Mouse (Mus musculus): ENCODE measurements around the gene Fam13a.

Gene Fam13a

GRCm38 (mm10) chr6:58998528-58998927 lies 25.8 kb downstream of the Fam13a start:
- no peak for DNase-seq

DNA sequence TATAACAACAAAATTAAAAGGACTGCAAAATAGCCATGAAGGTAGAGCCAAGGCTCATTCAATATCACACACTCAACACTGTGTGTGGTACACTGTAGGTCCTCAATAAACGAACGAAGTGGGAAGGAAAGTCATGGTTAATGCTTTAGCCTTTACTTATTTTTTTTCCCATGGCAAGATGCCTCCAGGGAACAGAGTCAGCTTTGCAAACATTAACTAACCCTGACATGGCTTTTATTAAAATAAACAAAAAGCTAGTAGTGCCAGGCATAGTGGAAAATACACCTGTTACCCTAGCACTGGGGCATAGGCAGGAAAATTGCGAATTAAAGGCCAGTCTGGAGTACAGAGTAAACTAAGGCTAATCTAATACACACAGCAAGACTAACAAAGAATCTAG lies 35.2 kb downstream of the Fam13a start:
- DNase-seq: no peak

DNA sequence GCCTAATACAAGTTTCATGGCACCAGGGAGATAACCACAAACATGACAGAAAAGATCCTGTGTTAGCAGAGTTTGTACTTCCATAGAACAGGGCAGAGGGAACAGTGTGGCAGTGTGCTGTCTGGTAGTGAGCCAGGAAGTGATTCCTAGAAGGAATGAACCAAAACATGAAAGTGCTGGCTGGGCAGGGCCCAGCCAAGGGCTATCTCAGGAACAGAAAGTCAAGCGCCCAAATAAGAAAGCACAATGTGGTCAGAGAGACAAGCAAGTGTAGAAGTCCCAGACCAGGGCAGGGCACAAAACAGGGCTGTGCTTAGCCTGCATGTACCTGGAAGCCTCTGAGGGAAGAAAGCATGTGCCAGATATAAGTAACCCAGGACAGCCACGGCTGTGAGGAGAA lies 35.6 kb downstream of the Fam13a start:
- DNase-seq: no peak

GRCm38 (mm10) chr6:58987166-58987565 lies 37.2 kb downstream of the Fam13a start:
- DNase-seq: no peak

GRCm38 (mm10) chr6:58985186-58985585 lies 39.2 kb downstream of the Fam13a start:
- no peak for DNase-seq

- no peak for DNase-seq
These were observed 49.1 kb downstream of the Fam13a start for GRCm38 (mm10) chr6:58975249-58975648.

DNA sequence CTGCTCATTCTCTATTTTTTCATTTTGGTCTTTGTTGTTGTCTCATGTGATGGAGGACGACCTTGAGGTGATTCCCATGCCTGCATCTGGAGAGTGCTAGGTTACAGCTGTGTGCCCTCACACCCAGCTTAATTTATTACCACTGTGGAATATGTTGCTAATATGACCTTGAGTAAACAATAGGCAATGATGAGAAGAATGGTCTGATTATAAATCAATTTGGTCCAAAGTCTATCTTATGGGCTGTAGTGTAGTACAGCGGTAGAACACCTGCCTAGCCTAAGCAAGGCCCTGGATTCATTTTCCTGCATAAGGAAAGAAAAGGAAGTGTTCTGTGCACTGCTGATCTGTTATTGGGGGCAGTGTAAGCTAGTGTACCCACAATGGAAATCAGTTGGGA lies 49.9 kb downstream of the Fam13a start:
- DNase-seq: no peak

GRCm38 (mm10) chr6:58972873-58973272 lies 51.5 kb downstream of the Fam13a start:
- no peak for DNase-seq

- DNase-seq: no peak
These were observed 56.1 kb downstream of the Fam13a start for GRCm38 (mm10) chr6:58968272-58968671.

DNA sequence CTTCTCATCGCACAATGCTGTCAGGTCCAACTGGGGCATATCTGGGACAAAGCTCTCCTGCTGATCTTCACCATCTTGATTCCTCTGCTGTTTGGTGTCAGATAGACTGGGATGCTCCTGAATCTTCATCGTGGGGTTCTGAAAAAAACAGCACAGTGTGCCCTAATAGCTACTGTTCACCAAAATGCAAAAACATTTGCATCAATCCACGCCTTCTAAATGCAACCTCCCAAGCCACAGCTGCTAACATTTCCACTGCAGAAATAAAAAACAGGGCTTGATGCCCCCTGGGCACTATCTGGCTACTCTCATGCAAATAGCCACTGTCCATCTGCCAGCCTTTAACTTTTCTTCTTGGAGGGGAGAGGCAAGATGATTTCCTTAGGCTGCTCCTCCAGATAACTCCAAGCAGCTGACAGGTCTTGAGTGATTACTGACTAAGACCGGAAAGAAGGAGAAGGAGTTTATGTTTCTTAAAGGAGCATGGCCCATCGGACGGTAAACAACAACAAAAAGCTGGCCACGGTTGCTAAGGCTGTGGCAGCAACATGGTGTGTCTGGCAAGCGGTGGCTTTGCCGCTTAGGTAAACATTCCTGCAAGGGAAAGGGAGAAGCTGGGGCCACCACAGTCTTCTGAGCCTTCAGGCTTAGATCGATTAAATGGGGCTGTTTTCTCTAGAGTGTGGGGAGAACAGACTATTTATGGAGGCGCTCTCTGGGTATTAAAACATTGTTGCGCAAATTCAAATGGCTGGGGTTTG lies 59.1 kb downstream of the Fam13a start:
- no peak for DNase-seq

DNA sequence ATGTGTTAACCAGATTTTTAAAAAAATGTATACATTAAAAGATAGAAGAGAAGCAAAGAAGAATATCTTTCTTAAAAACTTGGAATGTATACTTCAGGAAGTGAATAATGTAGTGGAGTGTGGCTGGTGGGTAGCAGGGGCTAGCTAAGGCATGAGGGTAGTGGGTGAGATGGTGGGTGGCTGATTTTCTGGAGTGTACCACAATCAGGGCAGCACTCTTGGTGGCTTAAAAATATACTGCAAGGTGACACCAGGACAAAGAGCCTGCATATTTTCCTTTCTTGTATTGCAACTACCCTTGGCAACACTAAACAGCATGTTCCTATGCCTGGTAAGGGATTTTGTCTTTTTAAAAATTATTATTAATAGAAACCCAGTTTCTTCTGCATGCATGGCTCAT lies 59.8 kb downstream of the Fam13a start:
- DNase-seq: no peak

DNA sequence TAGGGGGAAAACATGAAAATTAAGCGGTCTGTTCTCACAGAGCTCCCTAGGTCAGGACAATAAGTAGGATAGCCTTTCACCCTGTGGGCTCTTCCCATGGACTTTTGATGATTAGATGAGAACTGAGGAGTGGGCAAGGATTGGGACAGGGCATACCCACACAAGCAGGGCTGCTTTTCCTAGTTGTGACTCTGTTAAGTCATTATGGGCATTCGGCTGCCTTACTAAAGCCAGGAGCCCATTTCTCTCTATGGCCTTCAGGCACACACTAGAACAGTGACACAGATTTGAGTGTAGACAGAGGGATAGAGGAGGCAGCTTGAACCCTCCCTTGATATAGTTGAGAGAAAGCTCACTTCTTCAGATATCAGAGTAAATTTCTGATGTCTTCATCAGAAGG lies 60.3 kb downstream of the Fam13a start:
- DNase-seq: no peak

DNA sequence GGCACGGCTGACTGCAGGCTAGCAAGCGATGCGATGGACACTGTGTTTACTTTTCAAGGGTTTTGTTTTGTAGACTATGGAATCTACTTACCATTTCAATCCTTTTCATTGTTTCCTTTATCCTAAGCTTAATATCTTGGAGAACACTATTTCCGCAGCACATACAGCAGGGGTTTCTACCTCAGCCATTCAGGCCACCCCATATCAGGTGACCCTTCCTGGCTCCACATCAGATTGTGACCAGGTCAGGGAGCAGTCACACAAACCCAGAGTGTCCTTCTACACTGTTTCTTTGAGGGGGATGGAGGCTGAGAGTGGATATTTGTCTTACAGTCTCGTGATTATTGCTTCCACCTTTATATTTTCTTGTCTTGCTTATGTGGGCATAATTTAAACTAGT lies 61.7 kb downstream of the Fam13a start:
- DNase-seq: no peak

DNA sequence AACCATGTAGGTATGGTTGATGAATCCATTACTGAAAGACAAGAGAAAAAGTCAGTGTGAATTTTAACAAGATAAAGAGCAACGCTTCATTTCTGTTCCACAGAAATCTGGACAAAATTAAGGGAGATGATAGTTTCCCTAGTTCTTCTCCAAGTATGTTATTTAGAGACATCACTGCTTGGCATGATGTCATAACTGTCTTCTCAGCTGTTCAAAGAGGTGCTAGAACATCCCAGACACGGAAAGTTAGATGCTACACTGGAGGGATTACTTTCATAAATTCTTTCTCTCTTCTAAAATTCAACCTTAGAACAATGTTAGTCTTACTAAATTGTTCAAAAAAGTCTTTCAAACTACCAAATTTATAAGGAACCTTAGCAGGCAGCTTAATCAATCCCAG lies 63.8 kb downstream of the Fam13a start:
- no peak for DNase-seq

DNA sequence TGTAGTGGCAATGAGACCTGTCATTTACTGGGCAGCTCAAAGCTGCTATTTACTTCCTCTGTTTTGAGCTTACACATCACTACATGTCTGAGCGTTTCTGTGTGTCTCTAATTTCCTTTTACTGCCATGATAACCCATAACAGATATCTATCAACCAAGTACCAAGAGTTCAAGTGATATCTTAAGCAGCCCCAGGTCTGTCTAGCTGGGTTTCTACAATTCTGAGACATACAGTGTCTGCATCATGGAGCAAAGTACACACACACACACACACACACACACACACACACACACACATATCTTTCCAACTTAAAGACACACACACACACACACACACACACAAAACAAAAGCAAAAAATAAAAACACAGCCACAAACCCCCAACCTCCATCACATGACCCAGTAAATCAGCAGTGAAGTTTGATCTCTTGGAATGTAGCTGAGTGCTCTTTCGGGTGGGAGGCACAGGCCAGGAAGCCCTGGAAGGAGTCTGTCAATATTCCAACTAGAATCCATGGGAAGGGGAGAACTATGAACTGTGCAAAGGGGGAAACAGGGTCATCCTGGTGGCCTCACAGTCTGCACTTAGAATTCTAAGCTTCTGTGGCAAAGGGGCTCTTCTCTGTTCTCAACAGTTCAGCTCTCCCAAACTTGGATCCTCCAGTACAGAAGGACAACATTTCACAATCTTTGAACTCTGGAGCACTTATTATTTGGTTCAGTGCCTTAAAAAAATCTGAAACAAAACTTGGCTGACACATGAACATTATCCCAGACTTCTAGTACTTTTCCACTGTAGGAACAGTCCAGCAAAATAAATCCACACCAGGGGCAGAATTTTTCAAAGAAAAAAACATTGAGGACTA lies 73.0 kb downstream of the Fam13a start:
- no peak for DNase-seq

DNA sequence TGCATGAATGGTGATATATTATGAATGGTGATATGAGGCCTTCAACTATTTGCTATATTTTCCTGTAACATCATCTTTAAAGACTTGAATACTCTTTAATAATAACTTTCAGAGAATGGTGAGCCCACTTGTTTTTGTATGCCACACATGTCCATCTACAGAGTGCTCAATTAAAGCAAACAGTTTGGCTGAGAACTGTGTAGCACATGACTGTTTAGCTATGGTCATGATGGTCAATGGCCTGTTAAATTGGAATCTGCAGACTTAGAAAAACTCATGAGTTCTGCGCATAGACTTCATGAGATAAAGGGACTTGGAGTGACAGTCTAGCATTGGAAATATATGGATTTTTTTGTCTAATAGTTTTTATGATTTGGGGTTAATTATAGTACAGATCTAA lies 73.9 kb downstream of the Fam13a start:
- DNase-seq: no peak

DNA sequence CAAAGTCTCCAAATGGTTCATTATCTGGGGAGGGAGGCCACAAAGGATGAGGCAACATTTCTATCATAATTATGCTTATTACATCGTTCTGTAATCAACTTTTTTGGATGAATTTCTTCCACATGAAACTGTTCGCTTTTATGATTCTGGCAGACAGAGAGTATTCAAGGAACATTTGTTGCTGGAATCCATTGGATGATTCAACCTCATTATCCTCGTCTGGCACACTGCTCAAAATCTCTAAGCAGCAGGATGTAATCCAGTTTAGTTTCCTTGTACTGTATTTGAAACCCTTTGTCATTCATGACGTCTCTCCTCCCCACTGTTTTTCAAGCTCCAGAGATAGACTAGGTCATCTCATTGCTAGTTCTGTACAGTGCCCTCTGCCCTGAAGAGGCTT lies 77.5 kb downstream of the Fam13a start:
- DNase-seq: no peak

- DNase-seq: no peak
These were observed 78.1 kb downstream of the Fam13a start for GRCm38 (mm10) chr6:58946246-58946645.

DNA sequence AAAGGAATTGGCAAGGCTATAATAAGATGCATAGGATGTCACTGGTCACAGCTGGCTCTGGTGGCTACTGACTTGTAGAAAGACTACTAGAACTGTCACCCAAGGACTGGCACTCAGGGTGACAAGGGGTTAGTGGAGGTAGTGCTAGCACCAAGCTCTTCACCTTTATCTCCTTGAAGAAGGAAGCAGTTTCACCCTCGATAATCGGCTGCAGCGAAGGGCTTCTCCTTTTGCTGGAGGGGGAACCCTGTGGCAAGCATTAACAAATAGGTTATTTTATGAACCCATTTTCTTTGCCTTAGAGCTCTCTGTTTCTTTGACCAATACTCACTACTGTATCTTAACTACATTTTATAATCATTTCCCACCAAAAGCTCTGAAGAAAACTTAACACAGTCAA lies 80.4 kb downstream of the Fam13a start:
- DNase-seq: no peak

DNA sequence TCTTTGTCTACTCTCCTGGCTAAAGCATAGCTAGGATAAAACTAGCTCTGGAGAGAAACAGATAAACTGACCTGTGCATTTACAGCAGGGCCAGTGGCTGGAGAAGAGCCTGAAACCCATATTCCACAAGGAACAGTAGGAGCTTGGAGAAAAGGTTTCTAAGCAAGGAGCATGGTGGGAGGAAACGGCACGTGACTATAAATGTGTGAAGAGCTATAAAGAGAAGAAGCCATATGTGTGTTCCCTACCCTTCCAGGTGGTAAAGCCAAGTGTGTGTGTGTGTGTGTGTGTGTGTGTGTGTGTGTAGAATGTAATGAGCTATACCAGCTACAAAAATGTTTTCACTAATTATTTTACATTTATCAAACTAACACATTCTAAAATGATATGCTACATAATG lies 82.1 kb downstream of the Fam13a start:
- DNase-seq: no peak

GRCm38 (mm10) chr6:58937726-58938125 lies 86.6 kb downstream of the Fam13a start:
- no peak for DNase-seq

GRCm38 (mm10) chr6:58934144-58934543 lies 90.2 kb downstream of the Fam13a start:
- DNase-seq: peak in 1 of 2 experiments; percentile 15

DNA sequence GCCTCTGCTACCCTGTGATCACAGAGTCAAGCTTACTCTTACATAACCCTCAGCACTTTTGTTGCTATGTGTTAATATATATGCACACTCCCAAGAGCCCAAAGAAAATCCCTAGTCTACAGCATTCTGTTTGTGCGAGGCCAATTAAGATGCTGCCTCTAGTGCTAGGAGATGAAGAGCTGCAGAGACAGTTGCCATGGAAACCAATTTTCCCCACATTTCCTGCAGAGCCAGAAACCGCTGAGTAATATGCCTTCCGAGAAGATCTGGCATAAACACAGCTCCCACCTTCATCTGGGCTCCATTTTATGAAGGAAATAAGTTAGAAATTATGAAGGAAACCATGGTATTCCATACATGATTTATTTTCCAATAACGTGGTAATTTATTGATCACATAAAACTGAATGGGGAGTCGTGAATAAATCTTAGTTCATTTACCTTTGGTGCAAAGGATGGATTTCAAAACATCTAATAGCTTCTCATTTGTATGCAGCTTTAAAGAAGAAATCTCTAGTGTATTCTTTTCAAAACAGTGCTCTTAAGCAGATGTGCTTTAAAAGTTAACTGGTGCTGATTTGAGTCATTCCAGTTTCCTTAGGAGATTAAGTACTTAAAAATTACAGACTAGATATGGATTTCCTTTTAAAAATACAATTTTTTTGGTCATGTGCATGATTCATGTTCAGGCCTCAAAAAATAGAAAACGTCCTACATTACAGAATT lies 91.0 kb downstream of the Fam13a start:
- no peak for DNase-seq

Data from thymus, postnatal 36 days (tissue).